Mouse (Mus musculus) kidney, adult 2 months (tissue): ENCODE measurements at regions not wholly inside any gene's neighbourhood (a gene's known extent, or its start where the extent isn't known, plus 50 kb on each side); places are given as distances from the start of the nearest gene placed in this dataset.

ENCODE experiments used
- CTCF ChIP-seq: fragments of 200-500 bp; conservative IDR thresholded peaks from 2 replicates; pipeline ENCODE4 v1.5.1; 2011; ENCODE audit warnings: low read depth, mild to moderate bottlenecking, control low read depth, low read length, moderate library complexity, mixed read lengths; ENCODE audit not compliant: insufficient read depth, insufficient read length
- POLR2A ChIP-seq: fragments of 200-500 bp; IDR thresholded peaks from one replicate; pipeline ENCODE4 v1.6.1; 2011; ENCODE audit warnings: low read depth, low read length, control low read depth

- TF ChIP-seq POLR2A (no peak), CTCF (no peak)
These were observed 106.4 kb upstream of the 1700056E22Rik start for GRCm38 (mm10) chr1:184140486-184140885.
